Mouse (Mus musculus): ENCODE measurements around the gene Ttc24.

DNA sequence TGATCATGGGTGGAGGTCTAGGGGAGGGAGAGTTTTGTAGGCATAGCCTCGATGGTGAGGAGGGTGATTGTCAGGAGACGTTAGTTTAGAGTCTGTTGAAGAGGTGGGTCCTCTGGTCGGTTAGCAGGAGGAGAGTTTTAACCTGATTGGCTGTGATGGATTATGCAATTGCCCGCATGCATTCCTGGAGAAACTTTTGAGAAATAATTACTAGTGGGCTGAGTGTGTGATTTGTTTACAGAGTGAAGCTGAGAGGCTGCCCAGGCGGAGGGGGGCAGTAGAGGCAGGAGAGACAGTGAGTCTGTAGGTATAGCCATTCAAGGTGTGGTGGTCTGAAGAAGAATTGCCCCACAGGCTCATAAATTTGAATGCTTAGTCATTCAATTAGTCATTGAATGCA is 44.6 kb downstream of the Ttc24 start:
- TF ChIP-seq CTCF (IDR thresholded peaks at IDR 0.05; ENCODE audit: insufficient read depth, low read length) (no peak), POLR2A (IDR thresholded peaks at IDR 0.05; ENCODE audit: borderline replicate concordance, extremely low read depth, low read depth, low read length) (no peak)

Measured in lung, adult 2 months (tissue).